Mouse (Mus musculus): Measurements from ENCODE around the gene Tprgl. TPM values are rescaled to one million over a fixed set of nuclear protein-coding genes. Genes with fewer than 3 reads are reported as not detected.

Gene Tprgl
- total and polyA plus RNA-seq, 3 experiments: 121 to 147 (median 130) TPM

GRCm38 (mm10) chr4:154204532-154204931, 44.1 kb upstream of the Tprgl start:
- H3K27me3 ChIP-seq (ENCODE audit: control insufficient read depth, insufficient read depth, low read length): no peaks in the 10 kb centered on the region
- peak overlapping the region; percentile 40; the same call in 1 of the 2 replicates for H3K27ac ChIP-seq
- intact Hi-C loops (cut with DNase I): no loop called here
- H3K4me3 ChIP-seq: no peak overlapping the region
- WGBS: 67% methylated on average over 7 of the region's 7 CpGs
- 0 out of 2 replicates have a peak overlapping the region, but pooled peaks have one; percentile 23 for H3K9ac ChIP-seq (ENCODE audit: low read depth, low read length)
- no peak for TF ChIP-seq POLR2A (IDR thresholded peaks at IDR 0.05; ENCODE audit: insufficient read depth, low read depth, low read length)
- no peak for TF ChIP-seq EP300 (IDR thresholded peaks at IDR 0.05; ENCODE audit: insufficient read depth, low read depth, low read length)
- no peak for TF ChIP-seq CTCF (IDR thresholded peaks at IDR 0.05)
- H3K4me1 ChIP-seq (ENCODE audit: control insufficient read depth, insufficient read depth, low read length): peaks cover 11% of the 10 kb centered on the region
- no peaks in the 10 kb centered on the region for H3K36me3 ChIP-seq (ENCODE audit: control insufficient read depth, insufficient read depth, low read length)
- no peaks in the 10 kb centered on the region for H3K79me2 ChIP-seq (replicated peaks; ENCODE audit: control insufficient read depth, insufficient read depth, low read length)
- no peak for DNase-seq

- Histone ChIP-seq H3K27ac (no peak overlapping the region), H3K79me2 (replicated peaks; ENCODE audit: control insufficient read depth, insufficient read depth, low read length) (no peaks in the 10 kb centered on the region), H3K9ac (ENCODE audit: low read depth, low read length) (no peak overlapping the region), H3K4me3 (no peak overlapping the region), H3K36me3 (ENCODE audit: control insufficient read depth, insufficient read depth, low read length) (no peaks in the 10 kb centered on the region), H3K4me1 (ENCODE audit: control insufficient read depth, insufficient read depth, low read length) (peaks cover 11% of the 10 kb centered on the region), H3K27me3 (ENCODE audit: control insufficient read depth, insufficient read depth, low read length) (no peaks in the 10 kb centered on the region)
- WGBS: 94% methylated on average over 5 of the region's 5 CpGs
- TF ChIP-seq POLR2A (IDR thresholded peaks at IDR 0.05; ENCODE audit: insufficient read depth, low read depth, low read length) (no peak), EP300 (IDR thresholded peaks at IDR 0.05; ENCODE audit: insufficient read depth, low read depth, low read length) (no peak), CTCF (IDR thresholded peaks at IDR 0.05) (no peak)
- no peak for DNase-seq
- intact Hi-C loops (cut with DNase I): no loop called here
Observed at GRCm38 (mm10) chr4:154201511-154201910, 41.0 kb upstream of the Tprgl start.

- WGBS: 66% methylated on average over 7 of the region's 7 CpGs
Observed at GRCm38 (mm10) chr4:154198377-154198961, 38.0 kb upstream of the Tprgl start.

GRCm38 (mm10) chr4:154197961-154198360, 37.5 kb upstream of the Tprgl start:
- no peak for DNase-seq
- no peaks in the 10 kb centered on the region for H3K27me3 ChIP-seq (ENCODE audit: control insufficient read depth, insufficient read depth, low read length)
- no peaks in the 10 kb centered on the region for H3K79me2 ChIP-seq (replicated peaks; ENCODE audit: control insufficient read depth, insufficient read depth, low read length)
- no peak overlapping the region for H3K9ac ChIP-seq (ENCODE audit: low read depth, low read length)
- no peaks in the 10 kb centered on the region for H3K4me1 ChIP-seq (ENCODE audit: control insufficient read depth, insufficient read depth, low read length)
- no peaks in the 10 kb centered on the region for H3K36me3 ChIP-seq (ENCODE audit: control insufficient read depth, insufficient read depth, low read length)
- intact Hi-C loops (cut with DNase I): no loop called here
- H3K27ac ChIP-seq: no peak overlapping the region
- no peak overlapping the region for H3K4me3 ChIP-seq
- 78% methylated on average over 6 of the region's 6 CpGs for WGBS
- no peak for TF ChIP-seq CTCF (IDR thresholded peaks at IDR 0.05)
- no peak for TF ChIP-seq POLR2A (IDR thresholded peaks at IDR 0.05; ENCODE audit: insufficient read depth, low read depth, low read length)
- no peak for TF ChIP-seq EP300 (IDR thresholded peaks at IDR 0.05; ENCODE audit: insufficient read depth, low read depth, low read length)

More at GRCm38 (mm10) chr4:154198377-154198961, 38.0 kb upstream of the Tprgl start:
- DNase-seq: no peak
- H3K4me3 ChIP-seq: no peak overlapping the region
- H3K27ac ChIP-seq: no peak overlapping the region
- no peak for TF ChIP-seq EP300 (IDR thresholded peaks at IDR 0.05; ENCODE audit: insufficient read depth, low read depth, low read length)
- no peak for TF ChIP-seq POLR2A (IDR thresholded peaks at IDR 0.05; ENCODE audit: insufficient read depth, low read depth, low read length)
- no peak for TF ChIP-seq CTCF (IDR thresholded peaks at IDR 0.05)
- H3K27me3 ChIP-seq (ENCODE audit: control insufficient read depth, insufficient read depth, low read length): no peaks in the 10 kb centered on the region
- H3K9ac ChIP-seq (ENCODE audit: low read depth, low read length): no peak overlapping the region
- H3K79me2 ChIP-seq (replicated peaks; ENCODE audit: control insufficient read depth, insufficient read depth, low read length): no peaks in the 10 kb centered on the region
- H3K36me3 ChIP-seq (ENCODE audit: control insufficient read depth, insufficient read depth, low read length): no peaks in the 10 kb centered on the region
- intact Hi-C loops (cut with DNase I): no loop called here
- H3K4me1 ChIP-seq (ENCODE audit: control insufficient read depth, insufficient read depth, low read length): no peaks in the 10 kb centered on the region

- Histone ChIP-seq H3K27ac (no peak overlapping the region; the same call in 1 of the 2 replicates), H3K79me2 (replicated peaks; ENCODE audit: control insufficient read depth, insufficient read depth, low read length) (no peaks in the 10 kb centered on the region), H3K4me3 (no peak overlapping the region), H3K36me3 (ENCODE audit: control insufficient read depth, insufficient read depth, low read length) (no peaks in the 10 kb centered on the region), H3K27me3 (ENCODE audit: control insufficient read depth, insufficient read depth, low read length) (no peaks in the 10 kb centered on the region), H3K4me1 (ENCODE audit: control insufficient read depth, insufficient read depth, low read length) (peaks cover 18% of the 10 kb centered on the region), H3K9ac (ENCODE audit: low read depth, low read length) (no peak overlapping the region)
- TF ChIP-seq EP300 (IDR thresholded peaks at IDR 0.05; ENCODE audit: insufficient read depth, low read depth, low read length): 0 out of 2 replicates have a peak, but pooled peaks have one; percentile 14
- TF ChIP-seq POLR2A (IDR thresholded peaks at IDR 0.05; ENCODE audit: insufficient read depth, low read depth, low read length): no peak
- intact Hi-C loops (cut with DNase I): no loop called here
- peak; percentile 45 to 53 for DNase-seq
- 27% methylated on average over 8 of the region's 8 CpGs for WGBS
Observed at GRCm38 (mm10) chr4:154188948-154189347, 28.5 kb upstream of the Tprgl start.

- peak in 1 of 2 experiments; percentile 30 for DNase-seq
- no peak for TF ChIP-seq CTCF (IDR thresholded peaks at IDR 0.05)
- no peak for TF ChIP-seq EP300 (IDR thresholded peaks at IDR 0.05; ENCODE audit: insufficient read depth, low read depth, low read length)
- no peak for TF ChIP-seq POLR2A (IDR thresholded peaks at IDR 0.05; ENCODE audit: insufficient read depth, low read depth, low read length)
- no peak overlapping the region for H3K9ac ChIP-seq (ENCODE audit: low read depth, low read length)
- no peaks in the 10 kb centered on the region for H3K27me3 ChIP-seq (ENCODE audit: control insufficient read depth, insufficient read depth, low read length)
- intact Hi-C loops (cut with DNase I): no loop called here
- WGBS: 42% methylated on average over 11 of the region's 11 CpGs
- H3K36me3 ChIP-seq (ENCODE audit: control insufficient read depth, insufficient read depth, low read length): no peaks in the 10 kb centered on the region
- peaks cover 23% of the 10 kb centered on the region for H3K4me1 ChIP-seq (ENCODE audit: control insufficient read depth, insufficient read depth, low read length)
- no peaks in the 10 kb centered on the region for H3K79me2 ChIP-seq (replicated peaks; ENCODE audit: control insufficient read depth, insufficient read depth, low read length)
- no peak overlapping the region for H3K4me3 ChIP-seq
- H3K27ac ChIP-seq: no peak overlapping the region; the same call in 1 of the 2 replicates
Observed at GRCm38 (mm10) chr4:154186002-154186537, 25.6 kb upstream of the Tprgl start.

Data from heart, adult 2 months (tissue).